Mouse (Mus musculus) left cerebral cortex, postnatal 4 days (tissue): ENCODE measurements around the gene Tcf7l2. TPM values are rescaled to one million over a fixed set of nuclear protein-coding genes. Genes with fewer than 3 reads are reported as not detected.

Experiments
- DNase-seq: peaks from one replicate; pipeline ENCODE4 v3.0.0-alpha.2; 2022
- intact Hi-C: fragments of 180-260 bp; cut with DNase I; formaldehyde crosslinking; loops from one replicate; pipeline ENCODE4 v1.15.1; 2025
- total RNA-seq, 2 experiments: library from RNA; stranded (reverse); gene quantifications; 2 replicates each; pipeline ENCODE4 v1.2.3; 2021

The Tcf7l2 gene
- total RNA-seq, 2 experiments from 2014 or later: 9.6 to 11.9 TPM

DNA sequence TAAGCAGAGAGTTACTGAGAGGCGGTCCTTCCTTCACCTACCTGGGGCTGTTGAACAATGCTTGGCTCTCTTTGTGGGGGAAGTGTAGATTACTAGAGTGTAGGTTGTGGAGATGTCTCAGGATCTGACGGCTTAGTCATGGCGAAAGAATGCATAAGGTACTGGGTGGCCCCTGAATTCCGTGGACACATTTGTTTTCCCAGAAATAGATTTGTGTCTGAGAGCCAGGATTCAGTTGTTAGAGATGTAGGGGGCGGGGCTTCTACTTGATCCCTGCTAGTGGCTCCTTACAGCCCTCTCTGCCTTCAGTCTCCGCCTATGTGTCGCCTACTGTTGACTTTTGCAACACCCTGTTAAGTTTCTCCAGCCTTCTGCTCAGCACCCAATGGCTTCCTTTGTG is 12.7 kb downstream of the Tcf7l2 start:
- no peak for DNase-seq
- intact Hi-C loops: no loop called here

DNA sequence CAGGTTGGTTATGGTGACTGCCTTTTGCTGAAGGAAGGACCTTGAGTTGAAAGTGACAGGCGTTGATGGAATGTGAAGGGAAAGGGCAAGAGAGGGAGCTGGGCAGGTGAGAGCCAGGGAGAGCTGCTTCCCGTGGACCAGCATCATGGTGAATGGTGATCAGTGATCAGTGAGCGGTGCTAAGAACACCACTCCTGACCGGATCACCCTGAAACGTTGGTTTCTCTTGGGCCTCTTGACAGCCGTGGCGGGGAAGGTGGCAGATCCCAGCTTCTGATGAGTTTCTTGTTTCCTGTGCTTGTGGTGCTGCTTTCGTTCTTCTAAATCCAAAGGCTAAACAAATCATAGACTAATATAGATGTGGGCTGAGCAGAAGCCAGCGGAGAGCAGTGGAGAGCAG is 13.8 kb downstream of the Tcf7l2 start:
- DNase-seq: no peak
- intact Hi-C loops: no loop called here

DNA sequence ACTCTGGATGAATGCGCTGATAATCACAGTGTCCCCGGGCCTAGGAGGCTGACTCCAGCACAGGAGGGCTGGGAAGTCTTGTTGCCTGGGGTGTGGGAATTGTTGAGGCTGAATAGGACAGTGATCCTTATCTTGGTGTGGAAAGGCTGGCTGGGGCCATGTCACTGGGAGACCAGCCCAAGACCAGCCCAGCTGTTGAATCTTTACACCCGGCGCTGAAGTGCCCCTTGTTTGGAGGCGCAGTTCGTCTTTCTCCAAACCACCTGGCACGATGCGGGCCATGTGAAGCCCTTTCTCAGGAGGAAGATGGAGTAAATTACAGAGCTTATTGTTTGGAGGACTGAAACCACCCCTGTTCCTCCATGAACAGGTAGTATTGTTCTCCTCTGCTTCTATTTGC is 15.1 kb downstream of the Tcf7l2 start:
- intact Hi-C loops: no loop called here
- DNase-seq: no peak

DNA sequence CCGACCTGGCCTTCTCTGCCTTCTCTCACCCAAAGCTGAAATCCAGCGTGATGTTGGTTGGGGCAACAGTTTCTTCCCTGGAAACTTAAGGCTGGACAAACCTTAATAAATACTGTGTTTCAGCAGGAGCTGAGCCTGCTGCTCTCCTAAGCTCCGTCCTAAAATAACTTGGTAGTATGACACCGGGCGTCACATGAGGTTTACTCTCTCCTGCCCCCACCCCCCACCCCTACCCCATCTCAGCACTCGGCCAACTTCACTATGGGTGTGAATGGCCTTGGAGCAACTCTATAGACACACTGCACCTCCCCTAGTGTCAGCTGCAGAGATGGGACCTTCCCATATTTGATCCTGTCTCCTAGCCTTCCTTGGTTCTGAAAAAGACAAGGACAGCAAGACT is 15.8 kb downstream of the Tcf7l2 start:
- intact Hi-C loops: no loop called here
- no peak for DNase-seq

DNA sequence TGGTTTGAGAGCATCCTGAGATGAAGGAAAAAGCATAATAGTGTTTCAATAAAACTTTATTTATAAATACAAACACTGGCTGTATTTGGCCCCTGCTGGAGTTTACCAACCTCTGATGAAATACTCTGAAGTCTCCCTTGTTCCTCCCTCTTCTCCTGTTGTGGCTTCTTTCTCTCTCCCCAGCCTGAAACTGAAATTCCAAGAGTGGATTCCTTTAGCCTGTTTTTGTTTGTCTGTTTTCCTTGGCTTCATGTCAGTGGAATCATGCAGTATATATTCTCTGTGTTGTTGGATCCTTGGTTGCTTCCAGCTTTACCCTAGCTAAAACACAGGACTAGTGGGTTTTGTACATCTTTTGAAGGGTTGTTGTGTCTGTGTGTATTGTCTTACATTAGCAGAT is 16.5 kb downstream of the Tcf7l2 start:
- intact Hi-C loops: no loop called here

DNA sequence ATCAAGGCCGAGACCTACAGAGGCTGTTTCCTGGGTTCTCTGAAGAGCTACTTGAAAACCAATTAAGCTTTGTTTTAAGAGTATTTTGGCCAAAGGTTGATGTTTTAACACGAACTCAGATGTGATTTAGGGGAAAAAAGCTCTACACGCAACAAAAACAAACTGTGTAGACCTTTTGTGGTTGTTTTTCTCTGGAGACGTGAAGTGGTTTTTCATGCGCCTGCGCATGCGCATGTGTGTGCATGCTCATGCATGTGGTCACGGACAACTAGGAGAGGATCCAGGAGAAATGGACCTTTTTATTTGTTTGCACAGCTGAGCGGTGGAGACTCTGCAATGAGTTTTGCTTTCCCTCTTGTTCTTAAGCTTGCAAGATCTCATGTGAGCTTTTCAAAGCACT is 17.4 kb downstream of the Tcf7l2 start:
- intact Hi-C loops: no loop called here
- no peak for DNase-seq

More for the DNA sequence above, 16.5 kb downstream of the Tcf7l2 start:
- DNase-seq: no peak

DNA sequence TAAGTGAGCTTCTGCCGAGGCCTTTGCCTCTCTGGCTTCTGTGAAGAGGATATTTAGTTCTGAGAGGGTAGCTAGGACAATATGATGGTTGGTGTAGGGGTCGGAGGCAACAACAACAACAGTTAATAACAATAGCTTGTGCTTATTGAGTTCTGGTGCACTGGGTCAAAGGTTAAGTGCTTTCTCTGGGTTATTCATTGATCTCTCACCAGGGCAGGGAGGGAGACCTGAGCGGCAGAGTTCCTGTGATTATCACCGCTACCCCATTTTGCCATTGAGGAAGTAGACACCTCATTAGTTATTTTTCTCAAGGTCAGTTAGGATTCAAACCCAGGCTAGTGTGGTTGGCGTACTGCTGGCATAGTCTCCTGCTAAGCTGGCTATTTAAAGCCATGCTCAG is 19.5 kb downstream of the Tcf7l2 start:
- DNase-seq: no peak
- intact Hi-C loops: no loop called here

DNA sequence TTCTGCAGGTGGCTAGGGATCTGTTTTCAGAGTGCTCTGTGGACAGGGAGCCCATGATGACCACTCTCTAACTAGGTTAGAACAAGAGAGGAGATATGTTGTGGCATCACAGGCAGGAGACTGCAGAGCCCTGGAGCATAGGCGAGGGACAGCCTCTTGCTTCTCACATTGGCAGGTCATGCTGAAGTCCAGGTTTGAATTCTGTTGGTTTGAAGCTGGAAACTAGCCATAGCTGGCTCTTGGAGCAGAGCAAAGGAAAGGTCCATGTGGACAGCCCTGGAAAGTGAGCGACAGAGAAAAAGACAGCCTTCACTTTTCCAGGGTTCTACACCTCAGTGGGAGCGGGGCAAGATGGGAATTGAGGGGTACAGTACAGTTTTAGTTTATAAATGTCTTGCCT is 20.6 kb downstream of the Tcf7l2 start:
- intact Hi-C loops: no loop called here
- no peak for DNase-seq

DNA sequence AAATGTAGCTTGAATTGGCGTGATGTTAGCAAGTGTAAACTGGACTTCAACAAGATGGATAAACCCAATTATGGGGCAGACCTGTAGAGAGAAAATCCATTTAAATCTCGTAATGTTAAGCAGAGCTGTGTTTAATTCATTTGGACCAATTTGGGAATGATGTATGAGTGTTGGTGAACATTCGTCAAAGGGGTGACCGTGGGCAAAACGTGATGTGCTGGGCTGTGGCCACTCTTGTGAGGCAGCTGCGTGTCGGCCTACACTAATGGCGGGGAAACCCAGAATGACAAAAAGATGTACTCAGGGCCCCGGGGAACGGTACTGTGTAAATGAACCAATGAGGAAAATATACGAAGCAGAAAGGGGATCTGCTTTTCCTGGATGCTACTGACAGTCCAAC is 24.2 kb downstream of the Tcf7l2 start:
- intact Hi-C loops: no loop called here
- no peak for DNase-seq

DNA sequence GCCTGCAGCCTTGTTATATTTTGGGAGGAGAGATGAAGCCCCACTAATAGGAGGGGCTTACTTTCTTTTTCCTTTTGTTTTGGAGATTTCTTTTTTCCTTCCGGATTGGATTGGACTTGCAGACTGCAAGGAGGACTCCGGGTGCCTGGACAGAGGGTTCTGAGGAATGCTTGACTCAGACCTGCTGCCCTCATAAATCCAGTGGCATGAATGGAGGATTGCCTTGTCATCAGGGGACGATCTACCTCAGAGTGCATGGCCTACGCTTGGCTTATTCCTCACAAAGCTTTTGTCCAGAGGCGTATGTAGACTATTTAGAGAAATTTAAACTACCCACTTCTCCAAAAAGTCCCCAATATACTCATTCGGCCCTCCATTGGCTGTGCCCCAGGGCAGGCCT is 25.5 kb downstream of the Tcf7l2 start:
- intact Hi-C loops: no loop called here
- DNase-seq: no peak

DNA sequence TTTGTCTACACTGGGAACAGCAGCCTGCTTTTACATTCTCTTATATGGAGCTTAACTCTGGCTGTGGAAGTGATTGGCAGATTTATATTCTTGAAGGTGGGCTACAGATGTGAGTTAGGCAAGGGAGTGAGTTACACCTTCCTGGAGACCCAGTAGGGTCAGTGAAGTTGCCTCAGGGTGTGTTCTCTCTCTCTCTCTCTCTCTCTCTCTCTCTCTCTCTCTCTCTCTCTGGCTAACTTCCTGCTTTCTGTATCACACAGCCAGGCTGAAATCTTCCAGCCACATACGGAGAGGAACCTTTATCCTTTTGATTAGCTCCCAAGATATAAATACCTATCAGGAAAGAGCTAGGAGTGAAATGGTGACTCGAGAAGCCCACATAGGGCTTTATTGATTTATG is 26.0 kb downstream of the Tcf7l2 start:
- intact Hi-C loops: no loop called here
- no peak for DNase-seq

DNA sequence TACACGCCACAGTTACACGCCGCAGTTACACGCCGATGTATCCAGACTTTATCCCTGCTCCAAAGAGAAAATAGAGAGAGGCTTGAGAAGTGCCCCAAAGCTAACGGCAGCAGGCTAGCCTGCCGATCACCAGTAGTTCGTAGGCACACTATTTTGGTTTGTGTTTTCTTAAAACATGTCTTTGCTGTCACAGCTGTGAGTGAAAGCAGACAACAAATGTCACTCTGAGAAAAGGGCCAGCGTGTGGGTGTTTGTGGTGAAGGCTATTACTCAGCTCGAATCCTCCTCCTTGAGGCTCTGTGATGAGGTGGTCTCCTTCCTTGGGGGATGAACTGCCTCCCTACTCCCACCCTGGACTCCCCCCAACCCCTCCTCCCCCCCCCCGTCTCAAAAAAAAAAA is 26.6 kb downstream of the Tcf7l2 start:
- no peak for DNase-seq
- intact Hi-C loops: no loop called here

DNA sequence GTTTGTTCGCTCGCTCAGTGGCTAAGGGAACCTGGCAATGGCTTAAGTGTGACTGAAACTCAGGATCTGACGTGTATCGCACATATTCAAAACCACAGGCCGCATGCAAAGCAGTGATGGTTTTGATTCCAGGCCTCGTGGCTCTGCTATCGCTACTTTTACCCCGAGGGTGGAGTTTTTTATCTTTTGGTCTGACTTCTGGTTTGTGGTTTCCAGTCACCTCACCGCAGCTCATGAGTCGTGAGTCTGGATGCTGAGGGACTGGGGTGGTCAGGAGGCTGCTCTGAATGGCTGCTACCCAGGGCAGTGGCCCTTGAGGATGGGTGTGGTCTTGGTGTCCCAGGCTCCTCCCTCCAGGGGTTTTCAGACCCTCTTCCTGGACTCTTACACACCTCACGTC is 27.3 kb downstream of the Tcf7l2 start:
- intact Hi-C loops: no loop called here
- no peak for DNase-seq

DNA sequence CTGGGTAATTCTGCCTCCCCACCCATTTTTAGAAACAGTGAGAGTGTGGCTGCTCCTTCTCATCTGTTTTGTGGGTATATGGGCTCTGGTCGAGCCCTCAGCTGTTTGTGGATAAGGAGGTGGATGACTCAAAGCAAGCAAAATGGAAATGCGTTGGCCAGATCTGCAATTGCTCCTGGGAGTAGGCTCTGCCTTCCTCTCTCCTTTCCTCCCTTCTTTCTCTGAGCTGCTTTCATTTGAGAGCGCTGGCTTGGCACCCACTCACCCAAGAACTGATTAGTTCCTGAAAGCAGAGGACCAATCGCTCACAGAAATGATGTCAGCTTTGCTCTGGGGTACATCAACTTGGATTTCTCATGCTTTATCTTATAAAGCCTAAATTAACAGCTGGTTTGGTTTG is 32.7 kb downstream of the Tcf7l2 start:
- intact Hi-C loops: no loop called here

DNA sequence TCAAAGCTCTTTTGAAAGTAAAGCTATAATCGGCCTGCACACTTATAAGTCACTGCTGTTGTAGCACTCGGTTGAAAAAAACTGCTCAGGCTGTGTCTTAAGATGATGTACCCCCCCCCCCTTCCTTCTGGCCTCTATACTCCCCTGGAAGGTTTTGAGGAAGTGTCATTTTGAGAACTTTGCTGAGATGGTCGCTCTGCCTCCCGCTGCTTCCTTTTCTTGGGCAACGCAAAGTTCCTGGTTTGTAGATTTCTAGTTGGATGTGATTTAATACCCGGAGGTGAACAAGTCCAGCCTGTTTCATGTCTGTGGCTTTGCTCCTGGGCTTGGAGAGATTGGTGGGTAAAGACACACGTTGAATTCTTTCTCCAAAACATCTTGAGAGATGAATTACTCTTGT is 33.2 kb downstream of the Tcf7l2 start:
- no peak for DNase-seq
- intact Hi-C loops: no loop called here

More for the DNA sequence above, 32.7 kb downstream of the Tcf7l2 start:
- DNase-seq: no peak

DNA sequence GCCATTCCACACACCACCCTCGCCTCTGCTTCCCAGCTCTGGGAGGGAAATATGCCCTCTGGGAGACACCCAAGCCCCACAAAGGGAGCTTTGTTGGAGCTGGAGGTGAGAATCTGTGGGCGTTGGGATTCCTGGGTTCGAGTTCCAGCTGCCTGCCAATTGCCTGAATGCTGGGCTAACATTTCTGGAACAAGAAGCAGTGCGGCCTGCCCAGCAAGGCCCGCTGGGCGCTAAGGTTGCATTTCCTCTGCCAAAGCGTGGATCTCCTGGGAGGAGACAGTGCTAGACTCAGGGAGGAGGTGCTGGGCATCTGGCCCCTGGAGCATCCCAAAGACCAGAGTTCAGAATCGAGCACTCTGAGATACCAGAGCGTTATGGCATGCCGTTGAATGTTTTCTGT is 38.3 kb downstream of the Tcf7l2 start:
- intact Hi-C loops: no loop called here
- peak; percentile 23 for DNase-seq

DNA sequence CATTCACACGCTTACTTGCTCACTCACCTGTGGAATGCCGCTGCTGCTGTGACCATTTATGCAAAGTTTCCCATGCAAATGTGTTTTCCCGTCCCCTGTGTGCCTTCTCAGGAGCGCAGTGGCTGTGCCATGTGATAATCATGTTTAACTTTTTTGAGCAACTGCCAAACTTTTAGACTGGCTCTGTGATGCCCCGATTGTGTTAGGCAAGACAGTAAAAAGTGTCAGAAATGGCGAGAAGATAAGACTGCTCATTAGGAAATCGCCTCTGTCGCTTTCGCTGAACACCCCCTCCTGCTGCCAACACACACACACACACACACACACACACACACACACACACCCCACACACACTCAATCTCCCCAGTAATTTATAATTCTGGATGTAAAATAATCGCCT is 39.5 kb downstream of the Tcf7l2 start:
- DNase-seq: no peak
- intact Hi-C loops: no loop called here

DNA sequence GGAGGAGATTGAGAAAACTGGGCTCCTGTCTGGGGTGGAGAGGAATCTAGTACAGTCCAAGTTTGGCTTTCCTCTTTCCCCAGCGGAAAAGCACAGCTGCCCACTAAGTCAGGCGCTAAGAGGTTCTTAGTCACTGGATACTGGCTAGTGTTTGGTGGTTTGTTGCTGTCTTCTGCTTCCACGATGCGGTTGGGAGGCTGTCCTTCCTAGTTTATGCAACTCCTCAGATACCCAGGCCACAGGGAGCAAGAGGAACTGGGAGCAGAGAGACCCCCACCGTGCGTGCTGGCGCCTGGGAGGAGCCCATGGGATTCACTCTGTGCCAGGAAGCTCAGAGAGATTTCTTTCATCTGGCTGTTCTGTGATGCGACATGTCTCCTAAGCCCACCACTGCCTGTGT is 40.1 kb downstream of the Tcf7l2 start:
- DNase-seq: no peak
- intact Hi-C loops: no loop called here

DNA sequence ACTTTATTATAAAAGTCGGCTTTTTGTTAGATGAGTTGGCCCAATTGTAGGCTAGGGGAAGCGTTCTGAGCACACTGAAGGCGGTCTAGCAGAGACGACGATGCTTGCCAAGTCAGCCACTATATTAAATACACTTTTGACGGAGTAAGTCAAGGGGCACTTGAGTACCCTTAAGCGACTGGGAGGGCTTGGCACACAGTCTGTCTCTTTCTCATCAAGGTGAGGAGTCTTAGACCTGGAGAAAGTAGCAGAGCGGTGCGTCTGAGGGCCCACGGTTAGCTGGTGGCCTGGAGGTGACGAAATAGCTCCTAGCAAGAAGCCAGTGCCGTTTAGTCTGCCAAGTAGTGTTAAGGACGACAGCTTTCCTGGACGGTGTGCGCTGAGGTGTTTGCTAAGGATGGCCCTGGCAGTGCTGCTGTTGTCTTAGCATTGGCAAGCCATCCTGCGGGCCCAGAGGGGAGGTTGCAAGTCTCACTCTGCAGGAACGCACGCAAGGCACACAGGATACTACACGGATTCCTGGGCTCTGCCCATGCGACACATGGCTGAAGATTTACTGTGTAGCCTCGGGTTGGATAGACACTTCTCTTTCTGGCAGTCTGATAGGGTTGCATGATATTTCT is 43.3 kb downstream of the Tcf7l2 start:
- intact Hi-C loops: no loop called here
- no peak for DNase-seq

DNA sequence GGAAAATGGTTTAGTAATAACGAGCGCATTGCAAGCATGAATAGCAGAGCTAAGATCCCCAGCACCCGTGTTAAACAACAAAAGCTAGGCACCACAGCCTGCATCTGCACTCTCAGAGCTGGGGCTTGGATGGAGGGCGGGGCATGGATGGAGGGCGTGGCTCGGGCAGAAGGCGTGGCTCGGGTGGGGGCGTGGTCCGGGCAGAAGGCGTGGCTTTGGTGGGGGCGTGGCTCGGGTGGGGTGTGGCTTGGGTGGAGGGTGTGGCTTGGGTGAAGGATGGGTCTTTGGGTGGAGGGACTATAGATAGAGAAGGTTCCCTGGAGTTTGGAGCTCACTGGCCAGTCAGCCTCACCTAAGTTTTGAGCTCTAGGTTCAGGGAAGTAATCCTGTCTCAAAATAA is 45.8 kb downstream of the Tcf7l2 start:
- no peak for DNase-seq
- intact Hi-C loops: no loop called here

DNA sequence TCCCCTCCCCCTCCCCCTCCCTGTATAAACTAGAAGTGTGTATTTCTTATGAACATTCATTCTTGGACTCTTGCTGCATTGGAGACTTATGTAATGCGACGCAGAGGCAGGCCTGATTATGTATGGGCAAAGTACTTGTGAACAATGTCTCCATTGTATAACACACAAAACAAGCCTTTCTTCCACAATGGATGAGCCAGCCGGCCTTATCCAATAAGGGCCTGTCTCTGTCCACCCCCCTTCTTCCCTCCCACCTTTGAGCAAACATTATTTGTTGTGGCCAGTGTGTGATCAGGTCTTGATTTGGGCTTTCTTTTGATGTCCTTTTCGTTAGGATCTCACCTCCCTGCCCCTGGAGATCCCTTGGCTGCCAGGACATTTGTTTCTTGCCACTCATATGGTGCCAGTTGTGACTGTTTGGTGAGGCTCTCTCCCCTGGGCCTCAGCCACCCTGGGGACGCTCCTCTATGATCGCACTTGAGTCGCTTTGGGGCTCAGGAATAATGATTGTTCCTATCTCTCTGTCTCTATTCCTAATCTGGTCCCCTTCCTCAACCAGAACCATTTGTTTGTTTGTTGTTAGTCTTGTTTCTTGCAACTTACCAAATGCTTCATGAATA is 46.8 kb downstream of the Tcf7l2 start:
- DNase-seq: no peak
- intact Hi-C loops: no loop called here

DNA sequence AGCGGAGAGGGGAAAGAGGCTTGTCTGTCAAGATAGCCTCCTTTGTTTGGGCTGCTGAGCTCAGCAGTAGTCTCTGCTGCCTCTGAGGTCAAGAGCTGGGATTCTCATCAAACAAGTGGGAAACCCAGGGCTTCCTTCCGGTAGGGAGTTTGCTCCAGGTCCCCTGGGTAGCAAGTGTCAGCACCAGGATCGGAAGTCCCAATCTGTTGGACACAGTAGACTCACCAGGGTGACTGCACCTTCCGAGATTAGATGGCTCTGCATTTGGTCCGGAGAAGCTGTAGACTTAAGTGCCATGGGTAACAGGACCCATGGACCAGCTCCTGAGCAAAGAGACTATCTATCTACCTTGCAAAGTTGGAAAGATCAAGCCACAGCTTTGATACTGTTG is 47.3 kb downstream of the Tcf7l2 start:
- intact Hi-C loops: no loop called here
- DNase-seq: no peak

DNA sequence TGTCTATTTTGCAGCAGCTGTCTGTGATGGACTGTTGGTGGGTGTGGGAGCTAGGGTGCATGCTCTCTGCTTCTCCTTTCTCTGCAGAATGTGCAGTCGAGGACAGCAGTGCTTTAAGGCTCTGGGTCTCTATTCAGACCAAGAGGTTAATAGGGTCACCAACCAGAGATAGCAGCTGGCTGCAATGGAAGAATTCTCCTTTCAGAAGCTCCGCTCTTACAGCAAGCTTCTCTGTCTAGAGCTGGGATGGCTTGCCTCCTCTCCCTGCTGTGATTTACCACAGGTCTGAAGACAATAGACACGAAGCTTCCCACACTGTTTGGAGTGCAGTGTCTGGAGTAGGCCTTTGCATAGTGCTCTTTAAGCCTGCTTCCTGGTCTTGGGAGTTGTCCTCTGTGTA is 48.2 kb downstream of the Tcf7l2 start:
- DNase-seq: no peak
- intact Hi-C loops: no loop called here
